Mouse (Mus musculus): ENCODE data around the gene Olah.

- no peak for TF ChIP-seq CTCF (IDR thresholded peaks at IDR 0.05; ENCODE audit: low read depth)
- no peak for TF ChIP-seq EP300 (IDR thresholded peaks at IDR 0.05; ENCODE audit: low read depth)
These were observed 35.9 kb downstream of the Olah start for GRCm38 (mm10) chr2:3361067-3361466.

Measured in liver, postnatal 0 days (tissue).